Mouse (Mus musculus) urinary bladder, postnatal 10 days (tissue): ENCODE measurements at regions not wholly inside any gene's neighbourhood (a gene's known extent, or its start where the extent isn't known, plus 50 kb on each side); places are given as distances from the start of the nearest gene placed in this dataset.

Experiments used
- DNase-seq: peaks from one replicate; pipeline ENCODE4 v3.0.0; 2022; ENCODE audit warnings: low spot score

- no peak for DNase-seq
Observed at GRCm38 (mm10) chr9:33214523-33214922, 578.5 kb downstream of the Ets1 start.

DNA sequence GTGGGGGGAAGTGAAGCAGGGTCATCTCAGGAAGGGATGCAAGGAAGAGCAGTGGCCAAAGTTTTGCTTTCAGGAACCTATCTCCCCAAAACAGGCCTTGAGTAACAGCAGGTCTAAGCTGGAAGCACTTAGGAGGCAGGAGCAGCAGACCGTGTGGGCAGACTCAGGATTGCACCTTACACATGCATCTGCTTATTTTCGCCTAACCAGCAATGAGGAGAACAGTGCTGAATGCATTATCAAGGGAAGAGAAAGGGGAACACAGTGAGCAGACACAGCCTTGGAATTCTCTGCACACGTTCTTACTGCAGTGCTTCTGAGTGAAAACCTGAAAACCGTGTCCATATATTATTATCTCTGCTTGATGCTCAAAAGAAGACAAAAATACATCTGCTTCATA, 585.0 kb downstream of the Ets1 start:
- DNase-seq, result no peak

DNA sequence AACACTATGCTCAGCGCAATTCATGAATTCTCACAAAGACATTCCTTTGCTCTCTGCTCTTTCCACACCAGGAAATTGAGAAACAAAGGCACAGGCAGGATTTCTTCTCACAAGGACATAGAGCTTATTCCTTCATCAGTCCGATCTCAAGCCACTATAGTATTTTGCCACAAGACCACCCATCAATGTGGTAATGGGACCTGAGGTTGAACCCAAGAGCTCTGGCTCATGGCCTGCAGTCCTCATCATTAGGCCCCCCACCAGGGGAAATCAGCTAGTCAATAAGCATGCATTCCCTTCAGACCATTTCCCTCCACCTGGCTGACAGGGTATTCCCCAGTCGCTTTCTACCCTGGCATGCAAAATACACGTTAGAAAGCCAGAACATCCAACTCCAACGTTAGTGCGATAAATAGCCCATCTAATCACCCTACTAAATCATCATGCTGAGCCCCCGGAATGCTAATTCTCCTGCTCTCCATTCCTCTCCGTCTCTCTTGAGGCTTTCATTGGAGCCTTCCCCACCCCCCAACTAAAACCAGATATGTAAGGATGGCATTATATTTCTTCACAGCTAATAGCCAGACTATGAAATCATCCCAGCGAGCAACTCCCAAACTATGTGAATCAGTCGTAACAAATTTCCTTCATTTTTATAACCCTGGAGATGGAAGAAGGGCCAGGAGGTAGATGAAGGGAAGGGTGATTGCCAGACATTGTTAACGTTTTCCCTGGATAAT, 586.2 kb downstream of the Ets1 start:
- no peak for DNase-seq

DNA sequence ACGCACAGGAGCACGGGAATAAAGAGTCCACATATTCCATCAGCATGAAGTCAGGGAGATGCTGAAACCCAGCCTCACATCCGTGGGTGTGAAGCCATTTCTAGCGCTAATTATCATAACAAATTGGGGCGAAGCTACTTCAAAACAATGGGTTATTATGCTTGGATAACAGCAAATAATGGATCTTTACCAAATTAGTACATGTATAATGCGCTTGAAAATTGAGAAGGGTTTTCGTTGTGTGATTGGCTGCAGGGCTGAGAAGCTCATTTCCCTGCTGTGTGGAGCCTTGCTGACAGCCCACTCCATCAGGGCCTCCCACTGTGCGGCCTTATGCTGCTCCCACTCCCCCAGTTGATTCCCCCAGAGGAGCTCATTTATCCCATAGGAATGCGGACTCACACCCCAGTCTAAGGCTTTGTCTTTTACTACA, 597.7 kb downstream of the Ets1 start:
- DNase-seq, result no peak

- DNase-seq, result no peak
Observed at GRCm38 (mm10) chr9:33238190-33238589, 602.2 kb downstream of the Ets1 start.

GRCm38 (mm10) chr9:33238846-33239245, 602.8 kb downstream of the Ets1 start:
- DNase-seq, result no peak

DNA sequence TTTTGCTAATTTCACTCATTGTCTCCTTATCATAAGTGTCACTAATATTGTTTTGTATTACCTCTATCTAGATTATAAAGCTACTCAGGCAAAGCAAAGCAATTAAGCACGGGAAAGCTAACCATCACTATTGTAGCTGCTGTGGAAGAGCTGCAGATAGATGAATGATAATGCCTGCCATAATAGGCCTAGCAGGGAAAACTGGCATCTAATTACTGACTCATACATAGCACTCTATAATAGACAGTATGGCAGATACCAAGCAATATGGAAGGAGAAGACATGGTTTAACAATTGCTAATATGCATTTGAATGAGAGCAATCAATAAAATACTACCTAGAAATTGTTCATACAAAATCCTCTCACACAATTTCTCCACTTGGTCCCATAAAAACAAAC, 604.5 kb downstream of the Ets1 start:
- no peak for DNase-seq

- DNase-seq, result no peak
Observed at GRCm38 (mm10) chr9:33240914-33241635, 605.1 kb downstream of the Ets1 start.

DNA sequence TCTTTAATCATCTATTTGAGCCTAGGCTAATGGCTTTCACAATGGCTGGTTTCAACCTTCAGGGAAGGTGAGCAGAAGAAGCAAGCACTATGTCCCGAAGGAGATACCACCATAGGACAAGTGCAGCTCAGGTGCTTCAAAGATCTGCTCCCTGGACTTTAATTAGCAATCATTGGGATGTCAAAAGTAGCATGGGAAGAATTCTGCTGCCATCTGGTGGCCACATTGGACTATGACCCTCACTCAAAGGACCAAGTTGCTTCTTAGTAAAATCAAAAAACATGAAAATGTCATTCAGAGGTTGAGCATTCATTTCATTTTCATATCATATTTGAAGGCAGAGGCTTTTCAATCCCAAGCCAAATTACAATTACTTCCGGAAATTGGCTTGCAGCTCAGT, 610.9 kb downstream of the Ets1 start:
- no peak for DNase-seq

GRCm38 (mm10) chr9:33258241-33258640, 622.2 kb downstream of the Ets1 start:
- DNase-seq, result no peak

GRCm38 (mm10) chr9:33260171-33260570, 624.1 kb downstream of the Ets1 start:
- no peak for DNase-seq

GRCm38 (mm10) chr9:33289381-33289780, 653.4 kb downstream of the Ets1 start:
- no peak for DNase-seq

- DNase-seq, result no peak
Observed at GRCm38 (mm10) chr9:33292116-33292515, 656.1 kb downstream of the Ets1 start.

- no peak for DNase-seq
Observed at GRCm38 (mm10) chr9:33295925-33296324, 659.9 kb downstream of the Ets1 start.

- DNase-seq, result no peak
Observed at GRCm38 (mm10) chr9:33319525-33320025, 683.6 kb downstream of the Ets1 start.

DNA sequence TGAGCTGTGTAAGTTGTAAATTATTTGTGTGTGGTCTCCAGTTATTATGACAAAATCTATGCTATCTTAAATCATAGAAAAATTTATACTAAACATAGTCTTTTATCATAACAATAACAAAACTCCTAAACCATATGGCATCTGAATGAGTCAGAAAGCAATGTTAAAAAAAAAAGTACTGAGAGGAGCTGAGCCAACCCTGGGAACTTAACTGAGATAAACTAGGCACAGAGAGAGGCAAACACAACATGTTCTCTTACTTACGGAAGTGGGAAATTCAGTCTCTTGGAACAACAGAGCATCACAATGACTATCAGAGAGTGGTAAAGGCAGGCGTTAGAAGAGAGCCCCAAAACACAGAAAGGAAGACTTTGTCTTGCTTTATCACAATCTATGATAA, 691.7 kb downstream of the Ets1 start:
- DNase-seq, result no peak

GRCm38 (mm10) chr9:33350258-33350657, 714.2 kb downstream of the Ets1 start:
- DNase-seq, result no peak

GRCm38 (mm10) chr9:33356621-33357020, 720.6 kb downstream of the Ets1 start:
- DNase-seq, result no peak

- no peak for DNase-seq
Observed at GRCm38 (mm10) chr9:33360966-33361365, 724.9 kb downstream of the Ets1 start.

DNA sequence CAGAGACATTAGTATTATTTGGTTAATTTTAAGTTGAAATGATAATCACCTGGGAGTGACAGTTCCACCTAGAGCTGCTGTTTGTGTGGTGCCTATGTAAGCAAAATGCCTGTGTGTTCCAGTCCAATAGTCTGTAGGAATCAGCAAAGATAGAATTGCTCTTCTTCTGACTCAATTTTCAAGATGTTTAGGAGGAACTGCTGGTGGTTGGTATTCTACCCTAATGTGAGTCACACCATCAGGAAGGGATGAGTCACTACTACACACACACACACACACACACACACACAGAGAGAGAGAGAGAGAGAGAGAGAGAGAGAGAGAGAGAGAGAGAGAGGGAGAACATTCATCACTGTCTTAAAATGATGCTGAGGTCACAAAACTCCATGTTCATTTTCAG, 753.1 kb downstream of the Ets1 start:
- DNase-seq, result no peak

DNA sequence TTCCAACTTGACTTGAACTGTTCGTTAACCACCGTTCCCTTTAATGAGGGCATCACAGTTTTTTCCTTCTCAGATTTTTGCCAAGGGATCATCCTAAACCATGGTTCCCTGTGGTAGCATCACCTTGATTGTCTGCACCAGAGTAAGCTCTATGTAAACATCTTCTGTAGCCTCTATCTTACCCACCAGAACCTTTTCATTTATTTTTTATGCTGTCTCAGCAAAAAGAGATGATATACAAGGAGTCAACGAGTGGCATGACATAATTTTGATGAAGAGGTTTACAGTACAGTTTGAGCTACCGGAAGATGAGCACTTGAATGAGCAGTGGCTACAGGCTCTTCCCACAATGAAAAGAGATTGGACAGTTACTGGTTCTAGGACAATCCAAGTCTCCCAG, 768.7 kb downstream of the Ets1 start:
- no peak for DNase-seq

- DNase-seq, result no peak
Observed at GRCm38 (mm10) chr9:33407517-33407916, 771.5 kb downstream of the Ets1 start.

DNA sequence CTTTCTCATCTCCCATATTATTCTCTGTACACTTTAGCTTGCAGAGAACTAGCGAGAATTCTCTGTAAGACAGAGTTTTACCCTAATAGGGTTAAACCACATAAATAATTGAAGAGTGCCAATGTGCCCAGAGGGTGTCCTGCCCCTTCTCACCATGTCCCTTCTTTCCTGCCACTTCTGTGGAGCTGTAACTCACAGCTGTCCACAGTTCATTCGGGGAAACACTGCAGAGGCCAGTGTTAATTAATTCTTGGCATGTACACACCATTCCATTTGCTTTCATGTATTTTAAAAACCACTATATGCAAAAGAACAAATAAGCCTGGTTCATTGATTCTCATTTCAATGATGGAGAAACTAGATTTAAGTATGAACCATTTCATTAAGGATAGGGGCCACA, 787.8 kb downstream of the Ets1 start:
- no peak for DNase-seq

DNA sequence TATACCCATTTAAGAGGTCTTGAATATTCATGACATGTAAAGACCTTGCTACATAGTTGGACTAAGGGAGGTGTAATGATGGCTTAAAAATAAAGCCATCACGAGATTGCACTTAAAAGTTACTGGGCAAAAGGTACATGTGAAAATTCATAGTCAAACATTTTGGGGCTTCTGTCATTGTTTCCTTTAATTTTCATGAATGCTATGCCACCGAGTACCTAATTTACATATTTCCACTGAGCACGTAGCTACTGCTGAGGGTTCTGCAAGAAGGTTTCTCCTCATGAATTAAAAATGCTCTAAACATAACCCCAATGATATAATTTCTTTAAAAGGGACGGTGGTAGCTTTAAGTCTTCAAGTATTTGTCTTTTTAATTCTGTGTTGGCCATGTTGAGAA, 800.4 kb downstream of the Ets1 start:
- DNase-seq, result no peak
